Mouse (Mus musculus): ENCODE measurements at regions not wholly inside any gene's neighbourhood (a gene's known extent, or its start where the extent isn't known, plus 50 kb on each side); places are given as distances from the start of the nearest gene placed in this dataset.

DNA sequence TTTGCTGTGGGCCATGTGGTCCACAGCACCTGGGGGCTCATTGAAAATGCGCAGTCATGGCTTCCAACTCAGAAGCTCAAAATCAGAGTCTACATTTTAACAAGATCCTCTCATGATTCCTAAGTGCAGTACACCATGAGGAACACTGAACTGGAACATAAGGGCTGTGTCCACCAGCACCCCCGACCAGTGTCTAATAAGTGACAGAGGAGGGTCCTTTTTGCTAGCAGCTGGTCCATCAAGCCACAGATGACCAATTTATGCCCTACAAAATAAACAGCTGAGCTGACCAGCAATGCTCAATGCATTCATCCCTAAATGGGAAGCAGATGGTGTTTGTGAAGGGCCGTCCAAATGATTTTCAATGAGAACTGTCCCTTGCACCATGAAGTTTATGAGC, 1478.7 kb upstream of the Lrrc6 start:
- no peaks in the 10 kb centered on the region for H3K4me1 ChIP-seq (ENCODE audit: control insufficient read depth, insufficient read depth, low read length)
- DNase-seq (ENCODE audit: low spot score, missing footprints) (no peak), ATAC-seq (ENCODE audit: low FRiP score) (no peak)
- H3K36me3 ChIP-seq (ENCODE audit: control insufficient read depth, insufficient read depth, low read length), result no peaks in the 10 kb centered on the region
- no peaks in the 10 kb centered on the region for H3K9me3 ChIP-seq (ENCODE audit: control insufficient read depth, low read length)
- H3K4me3 ChIP-seq (ENCODE audit: low read depth, low read length), result no peak overlapping the region
- H3K9ac ChIP-seq (ENCODE audit: low read length), result no peak overlapping the region
- no peak overlapping the region for H3K4me2 ChIP-seq
- no peaks in the 10 kb centered on the region for H3K27me3 ChIP-seq (ENCODE audit: control insufficient read depth, insufficient read depth, low read length)
- 73% methylated on average over 3 of the region's 3 CpGs for WGBS
- H3K27ac ChIP-seq (ENCODE audit: low read depth, low read length), result no peak overlapping the region

- Histone ChIP-seq H3K4me3 (ENCODE audit: low read depth, low read length) (no peak overlapping the region), H3K27me3 (ENCODE audit: control insufficient read depth, insufficient read depth, low read length) (no peaks in the 10 kb centered on the region), H3K27ac (ENCODE audit: low read depth, low read length) (no peak overlapping the region), H3K9me3 (ENCODE audit: control insufficient read depth, low read length) (no peaks in the 10 kb centered on the region), H3K9ac (ENCODE audit: low read length) (no peak overlapping the region), H3K36me3 (ENCODE audit: control insufficient read depth, insufficient read depth, low read length) (no peaks in the 10 kb centered on the region), H3K4me1 (ENCODE audit: control insufficient read depth, insufficient read depth, low read length) (no peaks in the 10 kb centered on the region), H3K4me2 (no peak overlapping the region)
- no peak for ATAC-seq (ENCODE audit: low FRiP score)
- no peak for DNase-seq (ENCODE audit: low spot score, missing footprints)
- WGBS, result 86% methylated on average over 2 of the region's 2 CpGs
Observed at GRCm38 (mm10) chr15:67977210-67977609, 1476.5 kb upstream of the Lrrc6 start.

DNA sequence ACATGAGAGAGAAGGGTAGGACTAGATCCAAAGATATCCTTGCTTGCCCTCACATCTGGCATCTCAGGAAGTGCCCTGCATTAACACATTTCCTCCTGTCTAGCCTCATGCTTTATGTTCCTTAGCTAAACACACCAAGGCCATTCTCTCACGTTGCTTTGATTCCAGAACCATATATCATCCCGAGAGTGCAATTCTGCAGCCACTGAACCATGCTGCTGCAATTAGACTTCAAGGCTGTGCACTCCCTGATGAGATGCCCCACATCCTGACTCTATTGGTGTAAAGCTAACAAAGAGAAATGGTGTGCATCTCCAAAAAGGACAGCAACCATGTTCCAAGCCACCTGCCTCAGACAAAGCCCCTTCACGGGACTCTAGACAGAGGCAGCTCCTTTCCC, 1471.3 kb upstream of the Lrrc6 start:
- ATAC-seq (ENCODE audit: low FRiP score), result no peak
- 72% methylated on average over 3 of the region's 3 CpGs for WGBS

GRCm38 (mm10) chr15:67954216-67954615, 1453.5 kb upstream of the Lrrc6 start:
- Histone ChIP-seq H3K9ac (ENCODE audit: low read length) (no peak overlapping the region), H3K36me3 (ENCODE audit: control insufficient read depth, insufficient read depth, low read length) (no peaks in the 10 kb centered on the region), H3K27me3 (ENCODE audit: control insufficient read depth, insufficient read depth, low read length) (no peaks in the 10 kb centered on the region), H3K9me3 (ENCODE audit: control insufficient read depth, low read length) (no peaks in the 10 kb centered on the region), H3K27ac (ENCODE audit: low read depth, low read length) (no peak overlapping the region), H3K4me3 (ENCODE audit: low read depth, low read length) (no peak overlapping the region), H3K4me1 (ENCODE audit: control insufficient read depth, insufficient read depth, low read length) (no peaks in the 10 kb centered on the region), H3K4me2 (no peak overlapping the region)
- WGBS, result 72% methylated on average over 2 of the region's 2 CpGs
- DNase-seq (ENCODE audit: low spot score, missing footprints), result no peak
- ATAC-seq (ENCODE audit: low FRiP score), result no peak

More for the DNA sequence above, 1471.3 kb upstream of the Lrrc6 start:
- no peak overlapping the region for H3K4me2 ChIP-seq
- no peak for DNase-seq (ENCODE audit: low spot score, missing footprints)
- no peak overlapping the region for H3K27ac ChIP-seq (ENCODE audit: low read depth, low read length)
- no peak overlapping the region for H3K9ac ChIP-seq (ENCODE audit: low read length)
- no peaks in the 10 kb centered on the region for H3K9me3 ChIP-seq (ENCODE audit: control insufficient read depth, low read length)
- no peak overlapping the region for H3K4me3 ChIP-seq (ENCODE audit: low read depth, low read length)
- no peaks in the 10 kb centered on the region for H3K27me3 ChIP-seq (ENCODE audit: control insufficient read depth, insufficient read depth, low read length)
- no peaks in the 10 kb centered on the region for H3K4me1 ChIP-seq (ENCODE audit: control insufficient read depth, insufficient read depth, low read length)
- no peaks in the 10 kb centered on the region for H3K36me3 ChIP-seq (ENCODE audit: control insufficient read depth, insufficient read depth, low read length)

GRCm38 (mm10) chr15:67950281-67951040, 1449.8 kb upstream of the Lrrc6 start:
- DNase-seq (ENCODE audit: low spot score, missing footprints), result no peak

GRCm38 (mm10) chr15:67944330-67945082, 1443.8 kb upstream of the Lrrc6 start:
- Histone ChIP-seq H3K4me2 (no peak overlapping the region), H3K9me3 (ENCODE audit: control insufficient read depth, low read length) (no peaks in the 10 kb centered on the region), H3K27ac (ENCODE audit: low read depth, low read length) (no peak overlapping the region), H3K9ac (ENCODE audit: low read length) (no peak overlapping the region), H3K4me3 (ENCODE audit: low read depth, low read length) (no peak overlapping the region), H3K27me3 (ENCODE audit: control insufficient read depth, insufficient read depth, low read length) (no peaks in the 10 kb centered on the region), H3K36me3 (ENCODE audit: control insufficient read depth, insufficient read depth, low read length) (no peaks in the 10 kb centered on the region), H3K4me1 (ENCODE audit: control insufficient read depth, insufficient read depth, low read length) (no peaks in the 10 kb centered on the region)
- ATAC-seq (ENCODE audit: low FRiP score) (no peak), DNase-seq (ENCODE audit: low spot score, missing footprints) (no peak)
- 86% methylated on average over 3 of the region's 3 CpGs for WGBS

More at GRCm38 (mm10) chr15:67950281-67951040, 1449.8 kb upstream of the Lrrc6 start:
- Histone ChIP-seq H3K9ac (ENCODE audit: low read length) (no peak overlapping the region), H3K27me3 (ENCODE audit: control insufficient read depth, insufficient read depth, low read length) (no peaks in the 10 kb centered on the region), H3K4me1 (ENCODE audit: control insufficient read depth, insufficient read depth, low read length) (no peaks in the 10 kb centered on the region), H3K36me3 (ENCODE audit: control insufficient read depth, insufficient read depth, low read length) (no peaks in the 10 kb centered on the region), H3K27ac (ENCODE audit: low read depth, low read length) (no peak overlapping the region), H3K9me3 (ENCODE audit: control insufficient read depth, low read length) (no peaks in the 10 kb centered on the region), H3K4me3 (ENCODE audit: low read depth, low read length) (no peak overlapping the region), H3K4me2 (no peak overlapping the region)
- 82% methylated on average over 6 of the region's 6 CpGs for WGBS
- ATAC-seq (ENCODE audit: low FRiP score), result no peak

DNA sequence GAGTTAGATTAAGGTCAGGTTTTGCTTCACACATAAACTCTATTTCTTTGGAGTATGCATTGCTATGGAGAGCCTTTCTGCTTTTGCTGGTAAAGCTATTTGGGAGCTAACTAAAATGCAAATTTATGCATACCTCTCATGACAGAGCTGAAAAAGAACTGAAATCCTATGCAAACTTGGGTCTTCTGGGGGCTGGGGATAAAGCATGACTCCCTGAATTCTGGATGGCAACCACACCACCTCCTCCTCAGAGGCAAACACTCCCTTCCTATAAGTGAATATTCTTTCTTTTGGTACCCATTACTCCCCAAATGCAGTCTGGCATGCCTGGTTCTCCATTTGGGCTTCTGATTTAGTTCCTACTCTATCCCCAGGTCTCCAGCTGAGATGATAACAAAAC, 1442.3 kb upstream of the Lrrc6 start:
- H3K4me2 ChIP-seq, result no peak overlapping the region
- H3K9me3 ChIP-seq (ENCODE audit: control insufficient read depth, low read length), result no peaks in the 10 kb centered on the region
- H3K4me1 ChIP-seq (ENCODE audit: control insufficient read depth, insufficient read depth, low read length), result no peaks in the 10 kb centered on the region
- H3K27me3 ChIP-seq (ENCODE audit: control insufficient read depth, insufficient read depth, low read length), result no peaks in the 10 kb centered on the region
- no peak overlapping the region for H3K9ac ChIP-seq (ENCODE audit: low read length)
- no peak overlapping the region for H3K4me3 ChIP-seq (ENCODE audit: low read depth, low read length)
- ATAC-seq (ENCODE audit: low FRiP score), result no peak
- H3K27ac ChIP-seq (ENCODE audit: low read depth, low read length), result no peak overlapping the region
- no peaks in the 10 kb centered on the region for H3K36me3 ChIP-seq (ENCODE audit: control insufficient read depth, insufficient read depth, low read length)
- no peak for DNase-seq (ENCODE audit: low spot score, missing footprints)

- no peak for ATAC-seq (ENCODE audit: low FRiP score)
- no peak overlapping the region for H3K4me2 ChIP-seq
- H3K4me3 ChIP-seq (ENCODE audit: low read depth, low read length), result no peak overlapping the region
- no peaks in the 10 kb centered on the region for H3K9me3 ChIP-seq (ENCODE audit: control insufficient read depth, low read length)
- no peak overlapping the region for H3K9ac ChIP-seq (ENCODE audit: low read length)
- WGBS, result 79% methylated on average over 1 of the region's 1 CpGs
- no peak for DNase-seq (ENCODE audit: low spot score, missing footprints)
- no peaks in the 10 kb centered on the region for H3K4me1 ChIP-seq (ENCODE audit: control insufficient read depth, insufficient read depth, low read length)
- H3K36me3 ChIP-seq (ENCODE audit: control insufficient read depth, insufficient read depth, low read length), result no peaks in the 10 kb centered on the region
- no peaks in the 10 kb centered on the region for H3K27me3 ChIP-seq (ENCODE audit: control insufficient read depth, insufficient read depth, low read length)
- H3K27ac ChIP-seq (ENCODE audit: low read depth, low read length), result no peak overlapping the region
Observed at GRCm38 (mm10) chr15:67940510-67940909, 1439.8 kb upstream of the Lrrc6 start.

- Histone ChIP-seq H3K27ac (ENCODE audit: low read depth, low read length) (no peak overlapping the region), H3K9ac (ENCODE audit: low read length) (no peak overlapping the region), H3K4me2 (no peak overlapping the region), H3K4me1 (ENCODE audit: control insufficient read depth, insufficient read depth, low read length) (no peaks in the 10 kb centered on the region), H3K9me3 (ENCODE audit: control insufficient read depth, low read length) (no peaks in the 10 kb centered on the region), H3K36me3 (ENCODE audit: control insufficient read depth, insufficient read depth, low read length) (no peaks in the 10 kb centered on the region), H3K4me3 (ENCODE audit: low read depth, low read length) (no peak overlapping the region), H3K27me3 (ENCODE audit: control insufficient read depth, insufficient read depth, low read length) (no peaks in the 10 kb centered on the region)
- DNase-seq (ENCODE audit: low spot score, missing footprints) (no peak), ATAC-seq (ENCODE audit: low FRiP score) (no peak)
- 89% methylated on average over 2 of the region's 2 CpGs for WGBS
Observed at GRCm38 (mm10) chr15:67924885-67925284, 1424.2 kb upstream of the Lrrc6 start.

All from midbrain, embryonic 11.5 days (tissue).